Mouse (Mus musculus) neutrophil, adult 5-6 weeks (primary cell): Measurements from ENCODE around the gene Naa50. TPM values are rescaled to one million over a fixed set of nuclear protein-coding genes. Genes with fewer than 3 reads are reported as not detected.
A peak's percentile ranks its signal among the peaks of the same experiment; 100 is the strongest.

Source experiments
- ATAC-seq: fragments of 151-379, 151-347 bp; 2 replicates; pipeline ENCODE4 v1.8.0; 2017; ENCODE audit warnings: mild to moderate bottlenecking, moderate TSS enrichment; ENCODE audit not compliant: insufficient number of reproducible peaks, poor library complexity, low FRiP score, severe bottlenecking; ENCODE audit errors: extremely low read depth
- total RNA-seq: library from RNA; stranded (forward); fragments of 200-1000 nt; gene quantifications from 2 replicates; pipeline ENCODE4 v1.2.3, GENCODE M21; 2017

Gene Naa50
- 26.7 and 29.3 TPM in 2 replicates for total RNA-seq

DNA sequence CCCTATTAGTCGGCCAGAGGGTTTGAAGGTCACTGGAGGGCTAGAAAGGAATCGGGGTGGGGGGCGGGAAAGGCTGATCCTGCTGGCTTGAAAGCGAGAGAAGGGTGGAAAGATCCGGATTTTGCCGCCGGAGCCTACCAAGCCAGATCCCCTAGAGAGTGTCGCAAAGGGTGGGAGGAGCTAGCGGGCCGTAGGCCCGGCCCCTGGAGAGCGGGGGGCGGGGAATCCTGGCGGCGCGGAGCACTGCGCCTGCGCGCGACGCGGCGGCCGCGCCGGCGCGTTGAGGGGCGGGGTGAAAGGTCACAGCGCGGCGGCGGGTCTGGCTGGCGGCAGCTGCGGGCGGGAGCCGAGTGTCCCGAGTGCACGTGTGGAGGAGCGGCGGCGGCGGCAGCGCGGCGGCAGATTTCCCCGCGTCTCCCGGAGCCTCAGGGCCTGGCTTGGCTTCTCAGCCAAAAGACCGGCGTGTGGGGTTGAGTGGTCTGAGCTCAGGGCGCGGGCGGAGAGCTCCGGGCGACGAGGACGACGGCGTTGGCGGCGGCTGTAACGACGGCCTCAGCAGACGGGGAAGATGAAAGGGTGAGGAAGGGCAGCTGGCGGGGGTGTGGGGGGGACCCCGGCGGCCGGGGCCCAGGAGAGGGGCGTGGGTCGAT is at the start of gene Naa50, which contains the start of gene Atp6v1a:
Gene Naa50 (plus strand): TSS at position 295 of the 650 bp plus-strand sequence.
Gene Atp6v1a (minus strand): TSS at position 170 of the 650 bp plus-strand sequence.
- peak; percentile 64 for ATAC-seq

DNA sequence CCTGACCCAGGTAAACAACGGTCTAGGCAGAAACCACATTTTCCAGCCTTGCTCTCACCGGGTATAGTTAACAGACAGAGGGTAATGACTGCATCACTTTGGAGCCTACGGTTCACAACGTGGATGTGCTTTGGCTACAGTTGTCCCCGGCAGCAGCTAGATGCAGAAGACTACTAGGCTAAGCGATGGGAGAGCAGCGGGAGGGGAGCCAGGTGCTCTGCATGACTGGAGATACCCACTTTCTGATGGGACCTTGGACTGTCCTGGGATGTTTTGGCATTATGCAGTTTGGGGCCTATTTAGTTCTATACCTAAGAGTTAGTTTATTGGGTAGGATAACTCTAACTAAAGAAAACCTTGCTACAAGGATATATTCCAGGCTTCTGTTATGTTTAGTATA is 40.3 kb upstream of the Naa50 start:
- ATAC-seq = no peak

DNA sequence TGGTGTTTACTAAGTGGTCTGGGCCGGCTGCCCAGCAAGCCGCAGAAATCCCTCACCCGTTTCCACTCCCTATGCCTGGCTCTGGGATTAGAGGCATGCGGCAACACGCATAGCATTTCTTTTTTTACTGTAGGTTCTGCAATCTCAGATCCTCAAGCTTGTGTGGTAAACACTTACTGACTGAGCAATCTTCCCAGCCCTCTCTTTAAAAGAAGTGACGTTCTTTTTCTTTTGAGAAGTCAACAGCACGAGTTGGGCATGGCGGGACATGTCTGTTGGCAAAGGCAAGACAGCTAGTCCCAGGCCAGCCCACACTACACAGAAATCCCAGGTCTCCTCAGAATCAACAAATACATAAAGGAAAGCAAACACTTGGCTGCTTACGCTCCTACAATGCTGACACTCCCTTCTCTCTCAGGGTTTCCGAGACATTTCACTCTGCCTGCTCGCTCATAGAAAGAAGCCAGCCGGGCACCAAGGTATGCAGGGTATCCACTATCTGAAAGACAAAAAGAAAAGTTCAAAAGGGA is 38.4 kb upstream of the Naa50 start:
- no peak for ATAC-seq

DNA sequence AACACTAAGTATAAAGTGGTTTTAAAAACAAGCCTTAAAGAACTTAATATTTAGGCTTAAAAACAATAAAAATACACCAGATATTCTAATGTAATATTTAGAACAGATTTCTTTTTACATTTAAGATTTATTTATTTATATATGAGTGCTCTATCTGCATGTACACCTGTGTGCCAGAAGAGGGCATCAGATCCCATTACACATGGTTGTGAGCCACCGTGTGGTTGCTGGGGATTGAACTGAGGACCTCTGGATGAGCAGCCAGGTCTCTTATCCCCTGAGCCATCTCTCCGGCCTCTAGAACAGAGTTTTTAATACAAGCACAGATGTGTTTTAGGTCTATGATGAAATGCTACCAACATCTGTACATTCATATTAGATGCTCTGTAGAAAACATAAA is 36.7 kb upstream of the Naa50 start:
- ATAC-seq = no peak

DNA sequence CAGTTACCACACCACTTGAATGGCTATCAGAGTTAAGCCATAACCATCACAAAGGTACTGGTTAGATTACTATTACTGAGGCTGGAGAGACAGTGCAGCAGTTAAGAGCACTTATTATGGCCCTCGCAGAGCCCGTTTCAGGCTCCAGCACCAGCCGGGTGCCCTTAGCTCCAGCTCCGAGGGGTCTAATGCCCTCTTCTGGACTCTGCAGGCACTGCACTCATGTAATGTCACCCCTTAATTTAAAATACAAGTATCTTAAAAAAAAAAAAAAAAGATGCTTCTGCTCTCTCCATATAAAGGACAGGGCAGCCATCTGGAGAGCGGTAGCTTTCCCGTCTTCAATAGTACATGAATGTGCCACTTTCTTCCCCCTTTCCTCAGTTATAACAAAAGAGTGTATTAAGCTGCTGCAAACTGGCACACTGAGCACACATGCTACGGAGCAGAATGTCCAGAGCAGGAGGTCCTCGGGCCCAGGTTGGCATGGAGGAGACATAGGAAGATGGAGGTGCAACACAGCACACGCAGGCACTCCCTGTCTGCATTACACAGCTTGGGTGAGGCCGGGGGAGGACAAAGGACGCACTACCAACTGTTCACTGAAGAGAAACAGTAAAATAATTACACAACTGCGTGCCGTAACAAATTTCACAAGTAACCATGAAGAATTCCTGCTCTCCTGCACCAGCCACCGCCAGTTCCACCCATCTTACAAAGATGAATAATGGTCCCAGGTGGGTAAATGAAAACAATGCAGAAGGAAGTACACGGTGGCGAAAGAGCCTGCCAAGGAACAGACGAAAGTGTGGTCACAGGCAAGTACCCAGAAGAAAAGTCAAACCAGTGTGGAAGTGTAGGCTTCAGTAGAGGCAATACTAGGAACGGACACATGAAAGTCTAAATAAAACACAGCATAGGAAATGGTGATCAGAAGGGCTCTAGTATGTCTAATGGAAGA is 35.5 kb upstream of the Naa50 start:
- ATAC-seq = no peak

DNA sequence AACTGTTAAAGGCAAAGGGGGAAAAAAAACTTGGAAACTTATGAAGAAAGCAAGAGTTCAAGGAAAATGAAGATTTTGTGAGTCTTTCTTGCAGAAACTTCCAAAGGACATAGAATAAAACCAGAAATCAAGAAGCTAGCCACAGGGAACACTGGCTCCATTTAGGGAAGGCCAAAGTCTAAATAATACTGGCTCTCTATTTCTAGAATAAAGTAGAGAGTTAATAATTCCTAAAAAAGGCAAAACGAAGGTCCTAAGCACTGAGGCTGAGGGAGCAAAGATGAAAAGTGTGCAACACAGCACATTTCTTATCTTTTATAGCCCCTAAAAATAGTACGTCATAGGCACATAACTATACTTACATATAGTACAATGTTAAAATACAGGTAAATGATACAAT is 34.4 kb upstream of the Naa50 start:
- no peak for ATAC-seq

DNA sequence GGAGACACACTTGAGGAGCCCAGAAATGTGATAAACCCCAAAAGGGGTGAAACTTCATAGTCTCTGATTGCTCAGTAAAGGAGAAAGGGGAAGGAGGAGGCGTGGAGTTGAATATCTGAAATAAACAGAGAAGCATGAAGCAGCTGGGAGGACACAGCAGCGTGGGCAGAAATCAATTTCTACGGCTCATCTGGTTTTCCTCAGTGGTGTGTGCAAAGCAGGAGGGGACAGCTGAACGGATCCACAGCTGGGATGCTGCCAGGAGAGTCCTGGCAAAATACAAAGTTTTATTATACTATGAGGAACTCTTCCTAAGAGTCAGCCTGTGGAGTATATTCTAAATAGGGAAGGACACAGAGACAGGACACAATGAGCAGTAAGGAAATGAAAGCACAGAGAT is 30.6 kb upstream of the Naa50 start:
- no peak for ATAC-seq

DNA sequence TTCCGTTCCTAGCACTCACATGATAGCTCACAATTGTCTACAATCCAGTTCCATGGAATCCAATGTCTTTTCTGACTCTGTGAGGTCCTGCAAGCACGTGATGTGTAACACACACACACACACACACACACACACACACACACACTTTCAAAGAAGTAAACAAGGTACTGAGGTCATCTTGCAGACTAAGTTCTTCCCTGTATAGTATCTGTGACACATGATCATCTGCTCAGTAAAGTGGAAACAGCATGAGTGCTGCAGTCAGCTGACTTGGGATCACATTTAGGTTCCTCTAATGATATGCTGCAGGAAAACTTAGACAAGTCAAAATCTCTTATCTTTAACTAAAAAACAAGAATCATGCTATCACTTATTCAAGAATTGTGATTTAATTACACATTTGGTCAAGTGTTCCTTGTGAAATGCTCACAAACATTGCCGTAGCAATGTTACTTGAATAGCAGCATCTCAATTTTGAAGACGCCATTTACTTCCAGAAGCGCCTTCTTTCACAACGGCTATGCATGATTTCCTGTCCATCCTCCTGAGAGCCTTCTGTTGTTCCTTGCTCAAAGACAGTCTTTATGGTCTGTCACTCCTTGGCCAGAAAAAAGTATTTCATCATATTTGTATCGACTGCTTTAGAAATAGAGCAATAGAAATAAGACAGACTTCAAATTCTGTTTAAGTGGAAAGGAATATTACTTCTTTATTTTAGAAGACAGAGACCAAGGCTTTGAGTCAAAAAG is 19.7 kb upstream of the Naa50 start:
- ATAC-seq = no peak

DNA sequence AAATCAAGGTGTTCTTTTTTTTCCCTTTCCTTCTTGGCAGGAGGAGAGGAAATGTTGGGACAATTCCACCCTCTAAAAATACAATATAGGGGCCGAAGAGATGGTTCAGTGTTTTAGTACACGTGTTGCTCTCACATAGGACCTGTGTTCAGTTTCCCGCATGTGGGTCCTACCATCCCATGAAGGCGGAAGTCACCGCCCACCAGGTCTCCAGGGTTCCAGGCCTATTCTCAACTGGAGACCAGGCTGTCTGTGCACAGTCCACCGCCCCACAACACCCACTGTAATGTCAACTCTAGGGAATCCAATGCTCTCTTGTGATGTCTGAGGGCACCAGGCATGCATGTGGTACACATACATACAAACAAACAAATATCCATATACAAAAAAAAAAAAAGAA is 17.5 kb upstream of the Naa50 start:
- ATAC-seq = no peak

DNA sequence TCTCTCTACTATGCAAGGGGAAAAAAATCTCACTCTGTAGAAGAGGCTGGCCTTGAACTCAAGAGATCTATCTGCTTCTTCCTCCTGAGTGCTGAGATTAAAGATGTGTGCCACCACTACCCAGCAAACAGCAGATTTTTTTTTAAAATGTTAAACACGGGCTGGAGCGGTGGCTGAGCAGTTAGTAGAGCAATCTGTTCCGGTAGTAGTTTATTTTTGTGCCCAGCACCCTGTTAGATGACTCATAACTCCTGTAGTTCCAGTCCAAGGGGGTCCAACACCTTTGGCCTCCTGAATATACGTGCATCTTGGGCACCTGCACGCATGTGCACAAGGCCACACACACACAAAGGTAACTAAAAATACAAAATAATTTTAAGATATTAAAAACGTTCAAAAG is 17.1 kb upstream of the Naa50 start:
- ATAC-seq = no peak

DNA sequence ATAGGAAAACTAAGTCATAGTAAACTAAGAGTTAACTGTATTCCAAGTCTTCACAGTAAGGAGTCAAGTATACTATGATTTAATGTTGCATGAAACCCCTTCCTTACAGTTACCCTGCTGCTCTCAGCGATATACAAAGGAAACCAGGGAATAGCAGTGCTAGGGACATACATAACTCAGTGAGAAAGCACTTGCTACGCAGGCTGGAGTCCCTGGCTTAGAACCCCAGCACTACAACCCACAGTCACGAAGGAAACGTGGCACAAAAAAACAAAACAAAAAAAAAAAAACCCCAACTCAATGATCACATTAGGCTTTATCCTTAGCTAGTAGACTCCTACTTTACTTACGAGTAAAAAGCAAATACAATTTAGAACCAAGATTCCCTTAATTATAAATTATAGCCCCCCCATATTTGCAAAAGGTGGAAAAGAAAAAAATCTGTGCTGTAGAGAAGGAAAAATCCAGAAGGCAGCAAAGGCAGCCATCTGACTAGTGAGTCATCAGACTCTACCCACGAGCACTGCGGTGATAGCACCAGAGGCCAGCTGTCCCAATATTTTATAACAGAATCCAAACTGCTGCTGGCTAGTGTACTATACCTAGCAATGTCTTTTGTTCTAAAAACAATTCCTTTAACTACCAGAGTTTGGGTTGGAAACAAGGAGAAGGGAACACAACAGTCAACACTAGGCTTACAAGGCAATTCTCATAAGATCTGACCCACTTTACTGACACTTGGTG is 16.5 kb upstream of the Naa50 start:
- no peak for ATAC-seq

DNA sequence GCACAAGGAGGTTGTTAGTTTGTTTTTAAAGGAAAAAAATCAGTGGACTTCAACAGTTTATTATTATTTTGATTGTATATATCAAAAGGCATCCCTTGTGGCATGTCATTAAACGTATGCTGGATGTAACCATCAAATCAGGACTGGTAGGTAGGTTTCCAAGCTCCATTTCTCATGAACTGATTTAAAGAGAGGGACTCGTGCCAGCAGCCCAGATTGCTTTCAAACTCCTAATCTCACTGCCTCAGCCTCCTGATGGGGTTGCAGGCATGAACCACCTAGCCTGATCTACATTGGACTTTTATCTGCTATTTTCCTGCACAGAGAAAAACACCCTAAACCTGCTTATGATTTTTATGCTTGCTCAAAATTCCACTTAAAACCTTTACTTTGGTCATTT is 15.8 kb upstream of the Naa50 start:
- ATAC-seq = no peak

DNA sequence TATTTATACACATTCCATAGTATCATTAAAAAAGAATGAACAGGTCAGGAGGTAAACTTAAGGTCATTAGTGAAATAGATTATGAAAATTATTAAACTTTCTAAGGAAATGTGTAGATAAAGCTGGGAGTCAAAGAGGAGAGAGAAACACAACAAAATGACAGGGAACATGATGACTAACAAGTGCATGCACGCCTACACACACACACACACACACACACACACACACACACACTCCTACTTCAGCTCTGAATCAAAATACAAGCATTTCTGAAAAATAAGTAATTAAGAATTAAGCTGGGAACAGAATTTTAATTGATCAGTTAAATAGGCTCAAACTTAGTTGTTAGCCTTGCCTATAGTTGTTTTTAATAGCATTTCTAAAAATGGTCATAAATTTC is 14.9 kb upstream of the Naa50 start:
- ATAC-seq = no peak

DNA sequence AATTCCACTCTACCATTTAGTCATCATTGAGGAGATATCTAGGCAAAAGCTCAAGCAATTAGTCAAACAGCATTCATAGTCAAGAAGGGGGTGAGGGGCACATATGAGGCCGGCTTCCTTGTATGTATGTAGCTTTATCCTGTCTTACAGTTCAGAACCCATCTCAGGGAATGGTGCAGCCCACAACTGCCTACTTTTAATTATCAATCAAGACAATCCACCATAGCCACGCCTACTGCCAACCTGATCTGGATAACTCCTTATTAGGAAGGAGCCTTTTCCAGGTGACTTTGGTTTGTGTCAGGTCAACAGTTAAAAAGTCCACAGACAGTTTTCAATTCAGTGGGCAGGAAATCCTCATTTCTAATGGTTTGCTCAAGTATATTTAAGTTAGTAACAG is 14.2 kb upstream of the Naa50 start:
- no peak for ATAC-seq

DNA sequence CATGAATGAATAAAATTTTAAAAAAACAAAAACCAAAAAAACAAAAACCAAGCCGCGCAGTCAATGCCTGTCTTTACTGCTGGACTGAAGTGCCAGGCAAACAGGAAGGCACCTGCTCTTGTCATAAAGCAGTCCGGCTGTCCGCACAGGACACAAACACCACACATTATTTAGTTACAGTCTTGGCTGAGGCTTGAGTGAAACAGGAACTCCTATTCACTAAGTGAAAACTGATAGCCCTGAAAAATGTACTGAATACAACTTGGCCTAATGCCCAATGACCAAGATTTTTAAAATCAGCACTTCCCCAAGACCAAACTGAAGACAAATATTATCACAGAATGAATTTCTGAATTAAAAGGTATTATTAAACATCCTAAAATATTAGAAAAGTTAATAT is 13.2 kb upstream of the Naa50 start:
- no peak for ATAC-seq

DNA sequence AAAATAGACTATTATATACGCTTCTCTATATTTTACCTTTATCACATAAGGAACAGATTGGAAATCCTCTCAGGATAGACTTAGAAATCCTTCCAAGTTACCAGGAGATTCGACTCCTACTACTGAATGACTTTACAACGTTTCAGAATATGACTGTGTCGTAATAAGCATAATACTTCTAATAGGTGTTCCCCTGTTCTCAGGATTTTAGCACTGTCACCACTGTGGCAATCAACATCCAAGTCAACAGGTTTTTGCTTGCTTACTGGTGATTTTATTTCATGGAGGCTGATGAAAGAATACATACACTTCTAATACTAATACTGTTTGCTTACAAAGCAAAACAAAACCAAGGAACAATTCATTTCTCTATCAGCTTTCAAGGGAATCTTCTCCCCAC is 7.3 kb upstream of the Naa50 start:
- no peak for ATAC-seq

DNA sequence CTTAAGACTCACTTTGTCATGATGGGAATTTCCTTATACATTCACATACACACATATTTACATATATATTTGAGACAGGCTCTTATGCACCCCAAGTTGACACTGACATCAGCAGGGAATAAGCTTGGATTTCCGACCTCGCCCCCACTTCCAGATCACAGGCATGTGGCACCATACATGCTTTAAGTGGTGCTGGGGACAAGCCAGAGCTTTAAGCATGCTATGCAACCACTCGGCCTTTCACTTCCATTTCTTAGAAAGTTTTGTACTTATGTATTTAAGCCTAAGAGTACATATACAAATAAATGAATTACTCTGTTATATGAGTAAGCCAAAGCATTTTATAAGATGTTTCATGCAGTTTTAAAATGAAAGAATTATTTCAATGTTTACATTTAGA is 6.4 kb upstream of the Naa50 start:
- no peak for ATAC-seq

DNA sequence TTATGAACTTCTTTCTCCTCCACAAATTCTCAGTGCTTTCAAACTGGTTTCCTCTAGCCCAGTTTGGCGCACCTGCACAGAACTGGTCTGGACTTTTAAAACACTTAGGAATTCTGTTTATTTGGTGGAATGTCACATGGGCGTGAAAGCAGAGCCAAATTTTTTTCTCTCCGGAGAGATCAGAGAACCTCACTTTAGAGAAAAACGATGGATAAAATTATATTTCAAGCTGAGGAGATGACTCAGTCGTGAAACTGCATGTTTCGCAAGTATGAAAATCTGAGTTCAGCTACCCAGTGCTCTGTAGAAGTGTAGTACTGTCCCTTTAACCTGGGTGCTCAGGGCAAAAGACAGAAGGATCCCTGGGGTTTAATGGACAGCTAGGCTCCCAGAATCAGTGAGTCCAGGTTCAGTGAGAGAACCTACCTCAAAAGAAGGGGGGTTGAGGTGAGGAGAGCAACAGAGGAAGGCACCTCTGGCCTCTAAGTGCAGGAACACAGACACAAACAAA is 3.1 kb upstream of the Naa50 start:
- ATAC-seq = no peak
